Comparison of ENCODE assay signal across 19 mouse cellular contexts in the genomic region with DNA sequence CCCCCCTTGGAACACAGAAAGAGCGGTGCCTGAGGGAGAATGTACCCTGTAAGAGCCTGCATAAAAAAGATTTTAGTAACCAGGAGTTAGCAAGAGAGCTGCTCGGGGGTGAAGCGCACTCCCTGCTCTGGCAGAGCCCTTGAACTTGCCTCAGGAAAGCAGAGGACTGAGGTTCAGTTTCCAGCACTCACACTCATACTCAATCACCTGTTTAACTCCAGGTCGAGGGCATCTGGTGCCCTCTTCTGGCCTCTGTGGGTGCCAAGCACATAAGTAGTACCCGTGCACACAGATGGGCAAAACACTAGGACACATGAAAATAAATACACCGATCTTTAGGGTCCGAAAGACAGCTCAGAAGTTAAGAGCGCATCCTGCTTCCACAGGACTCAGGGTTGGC. TPM values are rescaled to one million over a fixed set of nuclear protein-coding genes. Genes with fewer than 3 reads are reported as not detected.
DNase-seq lines count a peak whose midpoint lies in the region; ATAC-seq and TF ChIP-seq lines count a peak whose summit lies in the region.
"Had no signal": no experiment of that assay in that cellular context is flagged by ENCODE, and none has a peak within 500 bp of the region (broad histone marks: within the 10 kb centered on the region; RNA-seq: fewer than 3 reads in every experiment).

No protein-coding gene starts in this region.

- peak; percentile 11; the same call in 1 of the 2 replicates for TF ChIP-seq CTCF in lung, embryonic 14.5 days (IDR thresholded peaks at IDR 0.05; ENCODE audit: low read depth)
- peak; percentile 47 for TF ChIP-seq CTCF in ES-Bruce4 (IDR thresholded peaks at IDR 0.05; ENCODE audit: low read depth, low read length)

- in situ Hi-C loops in ES-E14 (cut with MboI; ENCODE audit: low sequenced_read_pairs in 2 of 2, unreplicated experiment in 2 of 2), result no loop called here

- no peak for DNase-seq in lung, embryonic 14.5 days
- DNase-seq in lung, postnatal 4 days, result no peak
- DNase-seq in ES-E14 (ENCODE audit: low read depth, low spot score), result no peak
- no peak for DNase-seq in retina, postnatal 1 day
- DNase-seq: adrenal gland, postnatal 10 days; cerebellum, adult 11 months; cerebellum, adult 9-10 months; cerebellum, postnatal 25 days; gastrocnemius, postnatal 10 days; heart, adult 18-20 months; heart, postnatal 10 days; heart, postnatal 4 days had no signal

- H3K27ac ChIP-seq in lung, embryonic 14.5 days (ENCODE audit: low read depth), result no peak overlapping the region
- peak overlapping the region; percentile 87 for H3K27ac ChIP-seq in ES-Bruce4 (ENCODE audit: insufficient read depth, low read length)
- H3K27ac ChIP-seq in ES-E14 (ENCODE audit: insufficient read depth, low read depth, low read length, poor library complexity, severe bottlenecking), result peak overlapping the region; percentile 93
- no peak overlapping the region for H3K27ac ChIP-seq in forebrain, embryonic 13.5 days
- H3K27ac ChIP-seq: embryonic facial prominence, embryonic 12.5 days; heart, embryonic 10.5 days; hindbrain, embryonic 12.5 days had no signal

- H3K9ac ChIP-seq in lung, embryonic 14.5 days, result no peak overlapping the region
- H3K9ac ChIP-seq in ES-Bruce4 (ENCODE audit: low read depth, poor library complexity, severe bottlenecking), result peak overlapping the region; percentile 89; the same call in 1 of the 2 replicates
- peak overlapping the region; percentile 41; the same call in 1 of the 2 replicates for H3K9ac ChIP-seq in ES-E14 (ENCODE audit: insufficient read depth, low read depth, low read length, poor library complexity, severe bottlenecking)
- no peak overlapping the region for H3K9ac ChIP-seq in forebrain, embryonic 13.5 days
- H3K9ac ChIP-seq: embryonic facial prominence, embryonic 12.5 days; hindbrain, embryonic 12.5 days had no signal

- no peaks in the 10 kb centered on the region for H3K9me3 ChIP-seq in lung, embryonic 14.5 days (ENCODE audit: low read depth, low read length)
- H3K9me3 ChIP-seq in ES-Bruce4 (replicated peaks; ENCODE audit: control insufficient read depth, insufficient read depth, low read length, poor library complexity, severe bottlenecking) (no peaks in the 10 kb centered on the region), ES-E14 (ENCODE audit: control insufficient read depth, insufficient read depth, low read depth, low read length) (no peaks in the 10 kb centered on the region)
- no peaks in the 10 kb centered on the region for H3K9me3 ChIP-seq in forebrain, embryonic 13.5 days (replicated peaks)
- H3K9me3 ChIP-seq: embryonic facial prominence, embryonic 12.5 days; heart, embryonic 10.5 days; hindbrain, embryonic 12.5 days had no signal

- H3K4me3 ChIP-seq in lung, embryonic 14.5 days (ENCODE audit: low read depth, low read length), result no peak overlapping the region
- H3K4me3 ChIP-seq in ES-Bruce4 (ENCODE audit: low read depth, low read length), result no peak overlapping the region
- no peak overlapping the region for H3K4me3 ChIP-seq in ES-E14 (ENCODE audit: insufficient read depth in 1 of 2, low read depth in 1 of 2, low read length in 2 of 2, poor library complexity in 1 of 2, severe bottlenecking in 1 of 2)
- no peak overlapping the region for H3K4me3 ChIP-seq in forebrain, embryonic 13.5 days
- H3K4me3 ChIP-seq: embryonic facial prominence, embryonic 12.5 days; heart, embryonic 10.5 days; hindbrain, embryonic 12.5 days had no signal

- WGBS in lung, embryonic 14.5 days, result 88% methylated on average over 8 of the region's 8 CpGs
- WGBS in forebrain, embryonic 13.5 days, result 94% methylated on average over 8 of the region's 8 CpGs

- no peak for TF ChIP-seq EP300 in ES-Bruce4 (IDR thresholded peaks at IDR 0.05; ENCODE audit: insufficient read depth, low read depth, low read length)

- no peaks in the 10 kb centered on the region for H3K27me3 ChIP-seq in lung, embryonic 14.5 days (ENCODE audit: insufficient read depth, low read length)
- no peaks in the 10 kb centered on the region for H3K27me3 ChIP-seq in ES-Bruce4 (ENCODE audit: control insufficient read depth, insufficient read depth, low read length, poor library complexity, severe bottlenecking)
- H3K27me3 ChIP-seq in forebrain, embryonic 13.5 days, result no peaks in the 10 kb centered on the region
- H3K27me3 ChIP-seq: embryonic facial prominence, embryonic 12.5 days; hindbrain, embryonic 12.5 days had no signal

- H3K36me3 ChIP-seq in lung, embryonic 14.5 days (ENCODE audit: insufficient read depth), result no peaks in the 10 kb centered on the region
- H3K36me3 ChIP-seq in ES-Bruce4 (ENCODE audit: control insufficient read depth, insufficient read depth, low read length, poor library complexity, severe bottlenecking), result peaks cover 16% of the 10 kb centered on the region
- H3K36me3 ChIP-seq in ES-E14 (ENCODE audit: control insufficient read depth, insufficient read depth, low read length, poor library complexity, severe bottlenecking), result peaks cover 16% of the 10 kb centered on the region
- H3K36me3 ChIP-seq in forebrain, embryonic 13.5 days (ENCODE audit: poor library complexity, severe bottlenecking), result no peaks in the 10 kb centered on the region
- H3K36me3 ChIP-seq: embryonic facial prominence, embryonic 12.5 days; heart, embryonic 10.5 days; hindbrain, embryonic 12.5 days had no signal

- ATAC-seq in lung, embryonic 14.5 days (ENCODE audit: insufficient read depth), result no peak
- no peak for ATAC-seq in forebrain, embryonic 13.5 days
- ATAC-seq: forebrain, embryonic 16.5 days; hindbrain, embryonic 16.5 days had no signal

- H3K4me2 ChIP-seq in lung, embryonic 14.5 days, result no peak overlapping the region
- no peak overlapping the region for H3K4me2 ChIP-seq in forebrain, embryonic 13.5 days
- H3K4me2 ChIP-seq: embryonic facial prominence, embryonic 12.5 days; hindbrain, embryonic 12.5 days had no signal

- H3K4me1 ChIP-seq in lung, embryonic 14.5 days (ENCODE audit: insufficient read depth), result no peaks in the 10 kb centered on the region
- H3K4me1 ChIP-seq in ES-Bruce4 (ENCODE audit: control insufficient read depth, insufficient read depth, low read length) (no peaks in the 10 kb centered on the region), ES-E14 (ENCODE audit: control insufficient read depth in 2 of 2, insufficient read depth in 2 of 2, low read length in 2 of 2, poor library complexity in 1 of 2) (peaks cover 2 to 11% of the 10 kb centered on the region in 2 experiments; a peak in 3 of 4 replicates)
- H3K4me1 ChIP-seq in forebrain, embryonic 13.5 days, result no peaks in the 10 kb centered on the region
- H3K4me1 ChIP-seq: hindbrain, embryonic 12.5 days had no signal

- no peak for TF ChIP-seq POLR2A in ES-Bruce4 (IDR thresholded peaks at IDR 0.05; ENCODE audit: insufficient read depth, low read length)

TF ChIP-seq in ES-E14, 5 proteins besides CTCF, POLR2A, EP300 and RAD21:
- TF ChIP-seq MAFK (IDR thresholded peaks at IDR 0.05; ENCODE audit: insufficient read depth, low read depth, low read length), result no peak
- TF ChIP-seq HCFC1 (IDR thresholded peaks at IDR 0.05; ENCODE audit: borderline replicate concordance, insufficient read depth, low read length), result no peak
- TF ChIP-seq CHD2 (IDR thresholded peaks at IDR 0.05; ENCODE audit: low read depth, low read length), result no peak
- TF ChIP-seq ZNF384 (IDR thresholded peaks at IDR 0.05; ENCODE audit: low read depth, low read length), result no peak
- TF ChIP-seq ZC3H11A (IDR thresholded peaks at IDR 0.05; ENCODE audit: borderline replicate concordance, low read depth, low read length), result no peak

RNA-seq across cellular contexts. Expression of a gene that starts 1.7 kb away (rescaled TPM):
- polyA plus RNA-seq in lung, embryonic 14.5 days (2014; fragmentation: Nextera tagmentation; extraction: Ambion mirVana), result 12.4 and 14.2 TPM in 2 replicates
- 121 and 132 TPM in 2 replicates for polyA plus RNA-seq in ES-Bruce4 (2011; ENCODE audit: insufficient read depth, insufficient read length, low read depth, missing spikeins)
- 172 and 204 TPM in 2 replicates for total RNA-seq in ES-E14 (2012; rRNA removed)
- polyA plus RNA-seq in forebrain, embryonic 13.5 days (2015; fragmentation: Nextera tagmentation; extraction: Ambion mirVana), result 33.0 and 34.1 TPM in 2 replicates

Comparison
In these comparisons a context has a peak if more than half of its experiments do, and no peak if none do; other contexts are left out.
1. H3K27ac ChIP-seq: peak in ES-Bruce4 (single experiment) and ES-E14 (single experiment); none in lung, embryonic 14.5 days (single experiment) and forebrain, embryonic 13.5 days (single experiment).
2. H3K9ac ChIP-seq: peak in ES-Bruce4 (single experiment) and ES-E14 (single experiment); none in lung, embryonic 14.5 days (single experiment) and forebrain, embryonic 13.5 days (single experiment).